Comparison of ENCODE assay signal across 8 mouse cellular contexts in genomic region chr5:66075032-66075488, GRCm38 (mm10).
DNase-seq lines count a peak whose midpoint lies in the region; ATAC-seq lines count a peak whose summit lies in the region.

No protein-coding gene starts in this region.

- peak; percentile 39 for ATAC-seq in intestine, embryonic 14.5 days (replicated peaks; ENCODE audit: low FRiP score, low TSS enrichment, low read depth)
- ATAC-seq in lung, embryonic 16.5 days (ENCODE audit: low read depth): peak; percentile 42
- no peak for ATAC-seq in stomach, embryonic 15.5 days (ENCODE audit: insufficient read depth, low FRiP score, low read depth)
- ATAC-seq in cerebellum, adult (ENCODE audit: insufficient number of reproducible peaks, low FRiP score, low TSS enrichment): no peak

- intact Hi-C loops in gastrocnemius, postnatal 14 days (cut with DNase I; ENCODE audit: low total_unique reads): no loop called here

- H3K4me3 ChIP-seq in intestine, embryonic 14.5 days (ENCODE audit: low read depth, low read length): no peak overlapping the region
- H3K4me3 ChIP-seq in lung, embryonic 16.5 days (ENCODE audit: low read length): no peak overlapping the region
- H3K4me3 ChIP-seq in stomach, embryonic 15.5 days (replicated peaks): no peak overlapping the region

- H3K27ac ChIP-seq in intestine, embryonic 14.5 days (ENCODE audit: low read depth): peak overlapping the region; percentile 38; the same call in 1 of the 2 replicates
- peak overlapping the region; percentile 61 for H3K27ac ChIP-seq in lung, embryonic 16.5 days (ENCODE audit: low read length)
- peak overlapping the region; percentile 65 for H3K27ac ChIP-seq in stomach, embryonic 15.5 days

- no peak overlapping the region for H3K4me2 ChIP-seq in intestine, embryonic 14.5 days (ENCODE audit: low read length)
- H3K4me2 ChIP-seq in lung, embryonic 16.5 days (ENCODE audit: low read depth, low read length): no peak overlapping the region
- H3K4me2 ChIP-seq in stomach, embryonic 15.5 days: no peak overlapping the region

- H3K36me3 ChIP-seq in intestine, embryonic 14.5 days (ENCODE audit: control insufficient read depth, insufficient read depth, low read length): no peaks in the 10 kb centered on the region
- no peaks in the 10 kb centered on the region for H3K36me3 ChIP-seq in lung, embryonic 16.5 days (ENCODE audit: control insufficient read depth, insufficient read depth, low read length)
- H3K36me3 ChIP-seq in stomach, embryonic 15.5 days: no peaks in the 10 kb centered on the region

- no peaks in the 10 kb centered on the region for H3K9me3 ChIP-seq in intestine, embryonic 14.5 days (ENCODE audit: control insufficient read depth, low read length)
- no peaks in the 10 kb centered on the region for H3K9me3 ChIP-seq in lung, embryonic 16.5 days (ENCODE audit: control insufficient read depth, low read length)
- no peaks in the 10 kb centered on the region for H3K9me3 ChIP-seq in stomach, embryonic 15.5 days

- H3K4me1 ChIP-seq in intestine, embryonic 14.5 days (replicated peaks; ENCODE audit: control insufficient read depth, insufficient read depth, low read length): 0 out of 2 replicates have a peak, but pooled peaks cover 3% of the 10 kb centered on the region
- peaks cover 27% of the 10 kb centered on the region for H3K4me1 ChIP-seq in lung, embryonic 16.5 days (replicated peaks; ENCODE audit: control insufficient read depth, insufficient read depth, low read length)
- peaks cover 17% of the 10 kb centered on the region for H3K4me1 ChIP-seq in stomach, embryonic 15.5 days

- DNase-seq in heart, adult 11 months: peak; percentile 96
- DNase-seq in heart, postnatal 4 days: no peak
- no peak for DNase-seq in intestine, embryonic 14.5 days (ENCODE audit: low spot score)
- no peak for DNase-seq in gastrocnemius, postnatal 14 days
- no peak for DNase-seq in urinary bladder, postnatal 10 days (ENCODE audit: low spot score)

- H3K27me3 ChIP-seq in intestine, embryonic 14.5 days (replicated peaks; ENCODE audit: control insufficient read depth, insufficient read depth, low read length): no peaks in the 10 kb centered on the region
- H3K27me3 ChIP-seq in lung, embryonic 16.5 days (ENCODE audit: control insufficient read depth, insufficient read depth, low read depth, low read length): no peaks in the 10 kb centered on the region
- no peaks in the 10 kb centered on the region for H3K27me3 ChIP-seq in stomach, embryonic 15.5 days (replicated peaks)

- WGBS in intestine, embryonic 14.5 days: 72% methylated on average over 9 of the region's 9 CpGs
- 53% methylated on average over 9 of the region's 9 CpGs for WGBS in lung, embryonic 16.5 days
- 68% methylated on average over 9 of the region's 9 CpGs for WGBS in stomach, embryonic 15.5 days

- H3K9ac ChIP-seq in intestine, embryonic 14.5 days (ENCODE audit: low read length): no peak overlapping the region
- H3K9ac ChIP-seq in lung, embryonic 16.5 days (ENCODE audit: low read length): no peak overlapping the region
- H3K9ac ChIP-seq in stomach, embryonic 15.5 days: no peak overlapping the region

Comparison
In these comparisons a context has a peak if more than half of its experiments do, and no peak if none do; other contexts are left out.
1. ATAC-seq: peak in intestine, embryonic 14.5 days (single experiment) and lung, embryonic 16.5 days (single experiment); none in stomach, embryonic 15.5 days (single experiment) and cerebellum, adult (single experiment).
2. Peak in every context shown above with its lines, with median percentiles within 50 percentile points of each other: H3K27ac ChIP-seq.